4 mouse cellular contexts compared by ENCODE assay signal in the genomic region with DNA sequence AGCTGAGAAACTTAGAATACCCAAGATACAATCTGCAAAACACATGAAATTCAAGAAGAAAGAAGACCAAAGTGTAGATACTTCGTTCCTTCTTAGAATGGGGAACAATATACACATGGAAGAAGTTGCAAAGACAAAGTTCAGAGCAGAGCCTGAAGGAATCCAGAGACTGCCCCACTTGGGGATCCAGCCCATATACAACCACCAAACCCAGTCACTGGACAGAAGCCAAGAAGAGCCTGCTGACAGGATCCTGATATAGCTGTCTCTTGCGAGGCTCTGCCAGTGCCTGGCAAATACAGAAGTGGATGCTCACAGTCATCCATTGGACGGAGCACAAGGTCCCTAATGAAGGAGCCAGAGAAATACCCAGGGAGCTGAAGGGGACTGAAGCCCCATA.
DNase-seq lines count a peak whose midpoint lies in the region; TF ChIP-seq lines count a peak whose summit lies in the region.
"Not testable (repeated sequence)": the region's sequence is repeated elsewhere in the genome, so short reads cannot be mapped to it uniquely, and the experiment has no call there.

No protein-coding gene starts in this region.

- H3K4me1 ChIP-seq in MEL (ENCODE audit: control insufficient read depth in 1 of 2, insufficient read depth in 2 of 2, low read length in 2 of 2), result not testable (repeated sequence)

- H3K79me2 ChIP-seq in MEL (ENCODE audit: control insufficient read depth, insufficient read depth, low read length, poor library complexity), result not testable (repeated sequence)

- TF ChIP-seq EP300 in MEL (IDR thresholded peaks at IDR 0.05; ENCODE audit: low read depth in 1 of 2, low read length in 2 of 2), result peak; percentile 18 to 39; a peak in 1 of 4 replicates

- TF ChIP-seq RAD21 in MEL (IDR thresholded peaks at IDR 0.05; ENCODE audit: low read depth, low read length), result not testable (repeated sequence)

- H3K9me3 ChIP-seq in MEL (replicated peaks; ENCODE audit: insufficient read depth, low read length), result not testable (repeated sequence)

- not testable (repeated sequence) for H3K36me3 ChIP-seq in MEL (ENCODE audit: control insufficient read depth in 1 of 2, insufficient read depth in 2 of 2, low read length in 2 of 2)

- not testable (repeated sequence) for H3K27ac ChIP-seq in MEL (ENCODE audit: control insufficient read depth, low read depth, low read length)

- TF ChIP-seq CTCF in MEL (IDR thresholded peaks at IDR 0.05 in 2 of 3, conservative IDR thresholded peaks at IDR 0.05 in 1 of 3; ENCODE audit: control insufficient read depth in 1 of 3, insufficient read depth in 1 of 3, low read depth in 2 of 3, low read length in 3 of 3, poor library complexity in 1 of 3, severe bottlenecking in 1 of 3), result not testable (repeated sequence)

- DNase-seq in 416B (ENCODE audit: low read depth) (peak; percentile 45), MEL (ENCODE audit: low read depth, low spot score) (peak; percentile 83), MEL-GATA-1-ER (ENCODE audit: extremely low read depth, low read depth) (peak; percentile 67)
- DNase-seq in cerebellum, postnatal 10 days, result peak; percentile 1 to 2

- H3K4me3 ChIP-seq in MEL (ENCODE audit: control insufficient read depth in 1 of 2, insufficient read depth in 1 of 2, low read depth in 2 of 2, low read length in 2 of 2), result not testable (repeated sequence)

- not testable (repeated sequence) for H3K27me3 ChIP-seq in MEL (ENCODE audit: control insufficient read depth in 1 of 2, insufficient read depth in 2 of 2, low read length in 2 of 2)

- not testable (repeated sequence) for H3K9ac ChIP-seq in MEL (ENCODE audit: control insufficient read depth, low read depth, low read length, poor library complexity, severe bottlenecking)

- TF ChIP-seq POLR2A in MEL (IDR thresholded peaks at IDR 0.05; ENCODE audit: control insufficient read depth in 1 of 2, insufficient read depth in 1 of 2, low read depth in 1 of 2, low read length in 2 of 2, poor library complexity in 1 of 2), result not testable (repeated sequence)

TF ChIP-seq in MEL, 35 proteins besides CTCF, POLR2A, EP300 and RAD21:
- 0 out of 2 replicates have a peak, but pooled peaks have one; percentile 9 for TF ChIP-seq TAL1 (IDR thresholded peaks at IDR 0.05; ENCODE audit: low read length)
TF ChIP-seq in MEL: peak in this region for 1; not testable (repeated sequence) for 34.

Comparison
In these comparisons a context has a peak if more than half of its experiments do, and no peak if none do; other contexts are left out.
1. DNase-seq: peak in every context shown above with its lines; median percentile 83 in MEL; 67 in MEL-GATA-1-ER; 45 in 416B; 2 in cerebellum, postnatal 10 days.